Mouse (Mus musculus) neural tube, embryonic 12.5 days (tissue): Measurements from ENCODE around the gene Lrrc27. TPM values are rescaled to one million over a fixed set of nuclear protein-coding genes. Genes with fewer than 3 reads are reported as not detected.

Experiments used
- ATAC-seq: fragments of 200-750 bp; cut with Nextera tagmentation; 2 replicates; pipeline ENCODE4 v1.8.0; 2017; ENCODE audit warnings: low read depth, mild to moderate bottlenecking, moderate TSS enrichment, moderate library complexity; ENCODE audit not compliant: low FRiP score
- H3K27ac ChIP-seq: fragments of 300-500 bp; sonication (generic); 2 replicates; pipeline ENCODE4 v1.5.1; 2016
- H3K27me3 ChIP-seq: fragments of 300-500 bp; sonication (generic); replicated peaks from 2 replicates; pipeline ENCODE4 v1.6.1; 2016; ENCODE audit warnings: mild to moderate bottlenecking
- H3K36me3 ChIP-seq: fragments of 300-500 bp; sonication (generic); 2 replicates; pipeline ENCODE4 v1.6.1; 2016; ENCODE audit warnings: mild to moderate bottlenecking
- H3K4me1 ChIP-seq: fragments of 300-500 bp; sonication (generic); 2 replicates; pipeline ENCODE4 v1.6.1; 2016
- H3K4me2 ChIP-seq: fragments of 300-500 bp; sonication (generic); replicated peaks from 2 replicates; pipeline ENCODE4 v1.6.1; 2016; ENCODE audit warnings: mild to moderate bottlenecking
- H3K4me3 ChIP-seq: fragments of 300-500 bp; sonication (generic); 2 replicates; pipeline ENCODE4 v1.5.1; 2016
- H3K9ac ChIP-seq: fragments of 300-500 bp; sonication (generic); 2 replicates; pipeline ENCODE4 v1.6.1; 2016; ENCODE audit warnings: mild to moderate bottlenecking
- H3K9me3 ChIP-seq: fragments of 300-500 bp; sonication (generic); 2 replicates; pipeline ENCODE4 v1.6.1; 2016; ENCODE audit warnings: mild to moderate bottlenecking
- WGBS: fragments of 180-500 bp; shearing (Covaris S2); methylation state at CpG from one replicate; pipeline ENCODE4 v1.1.7; 2016; 5-methylcytosine and 5-hydroxymethylcytosine counted together
- polyA plus RNA-seq: library from polyadenylated mRNA; unstranded; fragments of >200 nt; fragmentation: Nextera tagmentation; extraction: Ambion mirVana; gene quantifications from 2 replicates; pipeline ENCODE4 v1.2.1, GENCODE M21; 2016

Gene Lrrc27
- polyA plus RNA-seq: 3.9 and 5.3 TPM in 2 replicates

GRCm38 (mm10) chr7:139212754-139213745 is at the start of gene Lrrc27, which contains the start of gene Stk32c:
Gene Lrrc27 (plus strand): TSS chr7:139212988.
Gene Stk32c (minus strand): TSS chr7:139213307.
- peak within 1 kb of the TSS; percentile 51 for H3K4me3 ChIP-seq
- peak within 1 kb of the TSS; percentile 21; the same call in 1 of the 2 replicates for H3K27ac ChIP-seq
- H3K36me3 ChIP-seq: no peaks in the 10 kb centered on the region
- ATAC-seq: peak; percentile 97
- H3K9ac ChIP-seq: peak within 1 kb of the TSS; percentile 53
- 2% methylated on average over 53 of the region's 53 CpGs for WGBS
- peak within 1 kb of the TSS; percentile 71 for H3K4me2 ChIP-seq
- 0 out of 2 replicates have a peak, but pooled peaks cover 5% of the 10 kb centered on the region for H3K4me1 ChIP-seq
- H3K27me3 ChIP-seq: no peaks in the 10 kb centered on the region
- no peaks in the 10 kb centered on the region for H3K9me3 ChIP-seq

- ATAC-seq: no peak
Observed at GRCm38 (mm10) chr7:139164410-139164809, 48.4 kb upstream of the Lrrc27 start.

DNA sequence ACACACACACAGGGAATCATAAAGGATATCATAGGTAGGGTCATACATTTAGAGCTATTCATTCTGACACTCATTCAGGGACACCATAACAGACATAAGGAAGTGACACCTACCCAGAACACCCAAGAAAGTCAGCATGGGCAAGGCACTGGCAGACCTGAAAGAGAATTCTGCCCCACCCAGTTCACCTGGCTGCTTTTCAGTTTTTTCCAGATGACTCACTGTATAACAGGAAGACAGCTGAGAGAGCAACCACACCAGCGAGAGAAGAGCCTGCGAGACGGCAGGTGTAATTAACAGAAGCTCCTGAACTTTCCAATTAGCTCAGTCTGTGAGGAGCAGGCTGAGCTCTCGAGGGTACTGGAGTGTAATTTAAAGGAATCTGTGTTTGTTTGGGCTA is 43.6 kb upstream of the Lrrc27 start:
- H3K4me3 ChIP-seq: no peak overlapping the region
- no peak overlapping the region for H3K4me2 ChIP-seq
- H3K9ac ChIP-seq: no peak overlapping the region
- no peaks in the 10 kb centered on the region for H3K36me3 ChIP-seq
- H3K27me3 ChIP-seq: no peaks in the 10 kb centered on the region
- WGBS: 73% methylated on average over 4 of the region's 4 CpGs
- peaks cover 16% of the 10 kb centered on the region for H3K9me3 ChIP-seq
- H3K4me1 ChIP-seq: no peaks in the 10 kb centered on the region
- ATAC-seq: no peak
- H3K27ac ChIP-seq: no peak overlapping the region

More at GRCm38 (mm10) chr7:139164410-139164809, 48.4 kb upstream of the Lrrc27 start:
- no peak overlapping the region for H3K27ac ChIP-seq
- no peaks in the 10 kb centered on the region for H3K27me3 ChIP-seq
- peaks cover under 1% of the 10 kb centered on the region for H3K4me1 ChIP-seq
- H3K9ac ChIP-seq: no peak overlapping the region
- no peaks in the 10 kb centered on the region for H3K36me3 ChIP-seq
- no peak overlapping the region for H3K4me2 ChIP-seq
- H3K9me3 ChIP-seq: peaks cover 16% of the 10 kb centered on the region
- WGBS: 65% methylated on average over 5 of the region's 5 CpGs
- H3K4me3 ChIP-seq: no peak overlapping the region

DNA sequence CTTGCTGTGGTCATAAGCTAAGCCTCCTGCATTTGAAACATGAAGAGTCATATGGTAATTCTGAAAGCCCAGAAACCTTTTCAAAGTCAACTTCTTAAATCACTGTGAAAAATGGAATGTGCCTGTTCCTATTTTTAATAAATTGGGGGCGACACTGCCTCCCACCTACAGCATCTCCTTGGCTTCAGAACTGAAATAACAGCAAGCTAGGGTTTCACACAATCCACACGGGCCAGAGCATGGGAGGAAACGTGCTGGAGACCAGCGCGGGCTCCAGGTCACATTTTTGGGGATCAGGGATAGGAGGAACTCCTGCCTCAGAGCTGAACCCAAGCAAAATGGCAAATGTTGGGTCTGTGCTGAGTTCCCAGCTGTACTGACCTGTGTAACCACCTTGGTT is 33.5 kb upstream of the Lrrc27 start:
- WGBS: 82% methylated on average over 5 of the region's 5 CpGs

GRCm38 (mm10) chr7:139180058-139180457 is 32.7 kb upstream of the Lrrc27 start:
- Histone ChIP-seq H3K27ac (no peak overlapping the region), H3K36me3 (no peaks in the 10 kb centered on the region), H3K9ac (no peak overlapping the region), H3K4me3 (no peak overlapping the region), H3K9me3 (no peaks in the 10 kb centered on the region), H3K4me2 (no peak overlapping the region), H3K4me1 (no peaks in the 10 kb centered on the region), H3K27me3 (no peaks in the 10 kb centered on the region)
- ATAC-seq: no peak
- WGBS: 91% methylated on average over 3 of the region's 3 CpGs

More for the DNA sequence above, 33.5 kb upstream of the Lrrc27 start:
- ATAC-seq: no peak
- Histone ChIP-seq H3K9ac (no peak overlapping the region), H3K9me3 (no peaks in the 10 kb centered on the region), H3K27ac (no peak overlapping the region), H3K36me3 (no peaks in the 10 kb centered on the region), H3K4me1 (no peaks in the 10 kb centered on the region), H3K4me2 (no peak overlapping the region), H3K4me3 (no peak overlapping the region), H3K27me3 (no peaks in the 10 kb centered on the region)

- no peak overlapping the region for H3K27ac ChIP-seq
- H3K9ac ChIP-seq: no peak overlapping the region
- WGBS: 88% methylated on average over 4 of the region's 4 CpGs
- H3K27me3 ChIP-seq: peaks cover 22% of the 10 kb centered on the region
- peaks cover 8% of the 10 kb centered on the region; the same call in 1 of the 2 replicates for H3K4me1 ChIP-seq
- no peak for ATAC-seq
- no peak overlapping the region for H3K4me2 ChIP-seq
- H3K36me3 ChIP-seq: no peaks in the 10 kb centered on the region
- H3K4me3 ChIP-seq: no peak overlapping the region
- H3K9me3 ChIP-seq: no peaks in the 10 kb centered on the region
Observed at GRCm38 (mm10) chr7:139184396-139184795, 28.4 kb upstream of the Lrrc27 start.

DNA sequence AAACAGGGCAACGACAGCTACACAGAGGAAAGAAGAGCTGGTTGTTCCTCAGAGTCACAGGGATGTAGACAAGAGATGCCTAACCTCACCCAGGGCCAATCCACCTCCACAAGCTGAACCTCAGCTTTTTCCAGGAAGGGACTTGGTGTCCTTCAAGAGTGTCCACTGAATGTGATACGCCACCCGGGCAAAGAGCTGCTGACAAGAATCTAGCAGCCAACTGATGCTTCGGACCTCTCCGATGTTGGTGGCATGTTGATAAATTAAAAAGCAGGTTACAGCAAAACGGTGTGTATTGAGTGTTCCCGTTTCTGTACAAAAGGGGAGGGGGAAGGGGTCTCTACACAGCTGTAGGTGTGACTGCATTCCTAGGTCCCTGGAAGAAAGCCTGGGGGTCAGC is 27.9 kb upstream of the Lrrc27 start:
- ATAC-seq: no peak
- Histone ChIP-seq H3K27ac (no peak overlapping the region), H3K27me3 (peaks cover 22% of the 10 kb centered on the region), H3K4me1 (peaks cover 8% of the 10 kb centered on the region; the same call in 1 of the 2 replicates), H3K4me3 (no peak overlapping the region), H3K9ac (no peak overlapping the region), H3K36me3 (no peaks in the 10 kb centered on the region), H3K4me2 (no peak overlapping the region), H3K9me3 (no peaks in the 10 kb centered on the region)
- 91% methylated on average over 7 of the region's 7 CpGs for WGBS

GRCm38 (mm10) chr7:139185971-139186370 is 26.8 kb upstream of the Lrrc27 start:
- Histone ChIP-seq H3K4me1 (peaks cover 8% of the 10 kb centered on the region; the same call in 1 of the 2 replicates), H3K4me2 (no peak overlapping the region), H3K4me3 (no peak overlapping the region), H3K27ac (no peak overlapping the region), H3K9ac (no peak overlapping the region), H3K9me3 (no peaks in the 10 kb centered on the region), H3K27me3 (peaks cover 22% of the 10 kb centered on the region), H3K36me3 (no peaks in the 10 kb centered on the region)
- no peak for ATAC-seq
- 46% methylated on average over 5 of the region's 5 CpGs for WGBS

- WGBS: 67% methylated on average over 8 of the region's 8 CpGs
- Histone ChIP-seq H3K9me3 (no peaks in the 10 kb centered on the region), H3K4me3 (no peak overlapping the region), H3K9ac (no peak overlapping the region), H3K4me2 (no peak overlapping the region), H3K36me3 (no peaks in the 10 kb centered on the region), H3K4me1 (peaks cover 8% of the 10 kb centered on the region; the same call in 1 of the 2 replicates), H3K27ac (no peak overlapping the region), H3K27me3 (peaks cover 22% of the 10 kb centered on the region)
- ATAC-seq: no peak
Observed at GRCm38 (mm10) chr7:139186436-139186835, 26.4 kb upstream of the Lrrc27 start.

- WGBS: 32% methylated on average over 7 of the region's 7 CpGs
- Histone ChIP-seq H3K4me3 (peak overlapping the region; percentile 70), H3K4me1 (peaks cover 8% of the 10 kb centered on the region; the same call in 1 of the 2 replicates), H3K27me3 (peaks cover 22% of the 10 kb centered on the region), H3K27ac (no peak overlapping the region), H3K4me2 (peak overlapping the region; percentile 93), H3K36me3 (no peaks in the 10 kb centered on the region), H3K9me3 (no peaks in the 10 kb centered on the region), H3K9ac (peak overlapping the region; percentile 72)
- ATAC-seq: no peak; the same call in 1 of the 2 replicates
Observed at GRCm38 (mm10) chr7:139187277-139187676, 25.5 kb upstream of the Lrrc27 start.

DNA sequence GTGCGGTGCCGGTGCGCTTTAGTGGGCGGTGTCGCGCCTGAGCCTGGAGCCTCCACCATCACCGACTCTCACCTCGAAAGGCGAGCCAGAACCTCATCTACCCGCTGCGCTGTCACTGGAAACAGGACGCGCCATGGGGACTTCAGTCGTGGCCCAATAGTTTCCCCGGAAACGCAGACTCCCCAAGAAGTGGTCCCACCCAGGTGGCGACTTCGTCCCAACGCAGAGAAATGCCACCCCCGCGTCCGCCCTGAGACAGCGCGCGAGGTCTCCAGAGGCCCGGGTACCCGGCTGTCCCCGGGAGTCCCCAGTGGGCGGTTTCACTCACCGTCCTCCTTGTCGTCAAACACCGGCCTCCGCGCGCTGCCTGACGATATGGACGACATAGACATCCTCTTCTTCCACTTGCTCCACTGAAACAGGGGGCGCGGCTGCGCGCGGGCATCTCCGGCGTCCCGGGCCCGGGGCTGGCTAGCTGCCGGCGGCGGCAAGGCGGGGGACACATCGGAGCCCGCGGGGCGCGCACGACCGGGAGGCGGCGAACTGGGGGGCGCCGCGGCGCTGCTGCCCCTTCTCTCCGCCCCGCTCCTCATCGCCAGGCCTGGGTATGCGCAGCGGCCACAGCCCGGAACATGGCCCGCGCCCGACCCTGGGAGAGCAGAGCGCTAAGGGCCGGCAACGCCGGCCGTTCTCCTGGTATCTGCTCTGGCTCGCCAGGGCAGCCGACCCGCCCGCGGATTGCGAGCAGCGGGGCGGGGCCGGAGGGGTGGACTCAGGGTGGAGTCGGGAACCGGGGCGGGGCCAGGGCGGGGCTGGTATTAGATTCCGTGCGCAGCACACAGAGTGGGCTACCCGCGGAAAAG is 24.8 kb upstream of the Lrrc27 start:
- Histone ChIP-seq H3K27ac (peak overlapping the region; percentile 50; the same call in 1 of the 2 replicates), H3K4me2 (peak overlapping the region; percentile 93), H3K9me3 (no peaks in the 10 kb centered on the region), H3K9ac (peak overlapping the region; percentile 72), H3K4me3 (peak overlapping the region; percentile 70), H3K36me3 (no peaks in the 10 kb centered on the region), H3K4me1 (peaks cover 8% of the 10 kb centered on the region; the same call in 1 of the 2 replicates), H3K27me3 (peaks cover 22% of the 10 kb centered on the region)
- ATAC-seq: peak; percentile 96
- under 1% methylated on average over 94 of the region's 94 CpGs for WGBS
